Mouse (Mus musculus) embryonic facial prominence, embryonic 14.5 days (tissue): ENCODE data around the gene Rasa3. TPM values are rescaled to one million over a fixed set of nuclear protein-coding genes. Genes with fewer than 3 reads are reported as not detected.

Experiments
- ATAC-seq: fragments of 200-750 bp; cut with Nextera tagmentation; 2 replicates; pipeline ENCODE4 v1.8.0; 2017; ENCODE audit warnings: low read depth, moderate number of reproducible peaks, moderate TSS enrichment
- DNase-seq: peaks from one replicate; pipeline ENCODE4 v3.0.0-alpha.2; 2015; ENCODE audit warnings: low spot score
- H3K27ac ChIP-seq: fragments of 300-500 bp; sonication (generic); replicated peaks from 2 replicates; pipeline ENCODE4 v1.5.1; 2014; ENCODE audit warnings: low read depth, mild to moderate bottlenecking, low read length, moderate library complexity
- H3K27me3 ChIP-seq: fragments of 300-500 bp; sonication (generic); replicated peaks from 2 replicates; pipeline ENCODE4 v1.6.1; 2014; ENCODE audit warnings: low read length; ENCODE audit not compliant: control insufficient read depth, insufficient read depth
- H3K36me3 ChIP-seq: fragments of 300-500 bp; sonication (generic); 2 replicates; pipeline ENCODE4 v1.6.1; 2014; ENCODE audit warnings: low read length, mixed read lengths; ENCODE audit not compliant: control insufficient read depth, insufficient read depth
- H3K4me1 ChIP-seq: fragments of 300-500 bp; sonication (generic); 2 replicates; pipeline ENCODE4 v1.6.1; 2014; ENCODE audit warnings: antibody characterized with exemption, low read length; ENCODE audit not compliant: control insufficient read depth, insufficient read depth
- H3K4me2 ChIP-seq: fragments of 300-500 bp; sonication (generic); 2 replicates; pipeline ENCODE4 v1.6.1; 2014; ENCODE audit warnings: low read depth, mild to moderate bottlenecking, low read length, moderate library complexity, mixed read lengths
- H3K4me3 ChIP-seq: fragments of 300-500 bp; sonication (generic); 2 replicates; pipeline ENCODE4 v1.5.1; 2014; ENCODE audit warnings: low read depth, mild to moderate bottlenecking, low read length
- H3K9ac ChIP-seq: fragments of 300-500 bp; sonication (generic); 2 replicates; pipeline ENCODE4 v1.6.1; 2014; ENCODE audit warnings: low read depth, mild to moderate bottlenecking, low read length, moderate library complexity, mixed read lengths
- H3K9me3 ChIP-seq: fragments of 300-500 bp; sonication (generic); 2 replicates; pipeline ENCODE4 v1.6.1; 2016; ENCODE audit warnings: low read length; ENCODE audit not compliant: control insufficient read depth
- WGBS: fragments of 180-500 bp; shearing (Covaris S2); extraction: QIAGEN DNeasy Blood & Tissue Kit; methylation state at CpG from one replicate; pipeline ENCODE4 v1.1.7; 2014; 5-methylcytosine and 5-hydroxymethylcytosine counted together
- polyA plus RNA-seq: library from polyadenylated mRNA; unstranded; fragments of >200 nt; fragmentation: Nextera tagmentation; extraction: Ambion mirVana; gene quantifications from 2 replicates; pipeline ENCODE4 v1.2.1, GENCODE M21; 2014

Gene Rasa3
- polyA plus RNA-seq, 1 experiment from 2014 or later = 39.4 TPM

GRCm38 (mm10) chr8:13668367-13668766, 9.0 kb downstream of the Rasa3 start:
- no peak overlapping the region for H3K4me2 ChIP-seq
- ATAC-seq = peak; percentile 90
- peak; percentile 85 for DNase-seq

DNA sequence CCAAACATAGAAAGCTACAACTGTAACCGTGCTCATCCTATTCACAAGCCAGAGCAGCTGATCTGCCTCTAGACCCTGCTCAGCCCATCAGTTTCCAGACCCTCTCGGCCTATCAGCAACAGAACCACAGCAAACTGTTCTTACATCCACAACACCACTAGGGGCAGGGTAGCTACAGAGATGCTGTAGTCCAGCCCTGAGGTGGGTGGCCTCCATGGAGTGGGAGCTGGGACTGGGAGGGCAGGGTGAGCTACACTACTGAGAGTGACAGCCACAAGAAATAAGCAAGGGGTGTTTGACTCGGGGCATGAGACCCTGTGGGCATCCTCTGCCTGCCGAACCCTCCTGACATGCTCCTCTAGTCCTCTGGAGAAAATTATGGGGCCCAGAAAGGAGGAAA, 9.5 kb downstream of the Rasa3 start:
- WGBS = 42% methylated on average over 4 of the region's 4 CpGs
- ATAC-seq (peak; percentile 64), DNase-seq (peak; percentile 56)
- Histone ChIP-seq H3K27me3 (no peaks in the 10 kb centered on the region), H3K4me1 (peaks cover 26% of the 10 kb centered on the region), H3K36me3 (no peaks in the 10 kb centered on the region), H3K9ac (0 out of 2 replicates have a peak overlapping the region, but pooled peaks have one; percentile 20), H3K4me3 (no peak overlapping the region), H3K27ac (peak overlapping the region; percentile 81), H3K4me2 (no peak overlapping the region), H3K9me3 (no peaks in the 10 kb centered on the region)

More at GRCm38 (mm10) chr8:13668367-13668766, 9.0 kb downstream of the Rasa3 start:
- no peaks in the 10 kb centered on the region for H3K9me3 ChIP-seq
- H3K27me3 ChIP-seq = no peaks in the 10 kb centered on the region
- H3K9ac ChIP-seq = no peak overlapping the region
- H3K4me3 ChIP-seq = no peak overlapping the region
- peak overlapping the region; percentile 81 for H3K27ac ChIP-seq
- WGBS = 34% methylated on average over 10 of the region's 10 CpGs
- H3K4me1 ChIP-seq = peaks cover 26% of the 10 kb centered on the region
- H3K36me3 ChIP-seq = no peaks in the 10 kb centered on the region

GRCm38 (mm10) chr8:13665944-13666343, 11.5 kb downstream of the Rasa3 start:
- Histone ChIP-seq H3K4me2 (no peak overlapping the region), H3K36me3 (no peaks in the 10 kb centered on the region), H3K27ac (no peak overlapping the region), H3K9me3 (no peaks in the 10 kb centered on the region), H3K4me1 (peaks cover 26% of the 10 kb centered on the region), H3K4me3 (no peak overlapping the region), H3K9ac (no peak overlapping the region), H3K27me3 (no peaks in the 10 kb centered on the region)
- no peak for ATAC-seq
- 63% methylated on average over 8 of the region's 8 CpGs for WGBS
- DNase-seq = no peak

GRCm38 (mm10) chr8:13665538-13665937, 11.9 kb downstream of the Rasa3 start:
- Histone ChIP-seq H3K27ac (no peak overlapping the region), H3K9me3 (no peaks in the 10 kb centered on the region), H3K27me3 (no peaks in the 10 kb centered on the region), H3K4me3 (no peak overlapping the region), H3K4me1 (peaks cover 26% of the 10 kb centered on the region), H3K36me3 (no peaks in the 10 kb centered on the region), H3K9ac (no peak overlapping the region), H3K4me2 (no peak overlapping the region)
- ATAC-seq (no peak), DNase-seq (no peak)
- 83% methylated on average over 4 of the region's 4 CpGs for WGBS

DNA sequence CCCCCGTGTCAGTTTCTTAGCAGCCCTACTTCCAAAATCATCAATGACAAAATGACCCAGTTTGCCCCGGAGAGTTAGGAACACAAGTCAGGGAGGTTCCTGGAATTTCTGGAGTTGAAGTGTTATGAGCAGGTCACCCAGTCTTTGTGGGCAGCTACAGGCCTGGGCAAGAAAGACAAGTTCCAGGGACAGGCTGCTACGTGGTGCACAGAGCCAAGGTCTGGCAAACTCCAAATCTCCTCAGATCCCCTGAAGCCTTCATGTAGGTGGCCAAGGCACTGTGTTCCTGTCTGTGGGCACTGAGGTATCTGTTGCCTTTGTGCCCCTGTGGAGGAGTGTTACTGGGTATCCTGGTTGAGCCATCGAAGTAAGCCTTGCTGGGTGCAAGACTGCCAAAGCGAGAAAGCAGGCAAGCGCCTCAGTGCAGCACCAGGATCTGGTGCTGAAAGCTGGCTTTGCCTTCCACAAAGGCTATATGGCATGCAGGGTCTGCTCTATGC, 12.6 kb downstream of the Rasa3 start:
- no peak overlapping the region for H3K27ac ChIP-seq
- no peak for ATAC-seq
- H3K36me3 ChIP-seq = no peaks in the 10 kb centered on the region
- H3K9me3 ChIP-seq = no peaks in the 10 kb centered on the region
- H3K4me2 ChIP-seq = no peak overlapping the region
- H3K4me1 ChIP-seq = peaks cover 20% of the 10 kb centered on the region
- no peak overlapping the region for H3K9ac ChIP-seq
- WGBS = 79% methylated on average over 6 of the region's 6 CpGs
- H3K4me3 ChIP-seq = no peak overlapping the region
- no peak for DNase-seq
- no peaks in the 10 kb centered on the region for H3K27me3 ChIP-seq

DNA sequence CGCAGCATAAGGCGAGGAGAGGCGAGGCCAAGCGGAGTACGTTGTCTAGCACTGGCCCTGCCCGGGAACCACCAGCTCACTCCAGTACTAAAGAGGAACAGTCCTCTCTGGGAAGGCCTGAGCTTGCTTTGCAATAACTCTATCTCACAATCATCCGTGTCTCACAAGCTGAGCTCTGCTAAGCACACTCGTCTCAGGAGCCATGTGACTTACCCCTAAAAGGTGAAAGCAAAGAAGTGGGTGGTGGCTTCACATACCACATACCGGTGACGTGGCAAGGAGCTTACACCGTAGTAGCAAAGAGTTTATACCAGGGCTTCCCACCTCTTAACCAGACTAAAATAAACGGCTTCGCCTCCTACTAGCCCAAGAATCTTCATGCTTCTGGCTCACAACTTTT, 17.1 kb downstream of the Rasa3 start:
- Histone ChIP-seq H3K4me3 (no peak overlapping the region), H3K9ac (no peak overlapping the region), H3K27me3 (no peaks in the 10 kb centered on the region), H3K36me3 (no peaks in the 10 kb centered on the region), H3K4me2 (no peak overlapping the region), H3K4me1 (no peaks in the 10 kb centered on the region), H3K9me3 (no peaks in the 10 kb centered on the region), H3K27ac (no peak overlapping the region)
- 88% methylated on average over 13 of the region's 13 CpGs for WGBS
- ATAC-seq (no peak), DNase-seq (no peak)

- Histone ChIP-seq H3K27me3 (no peaks in the 10 kb centered on the region), H3K36me3 (no peaks in the 10 kb centered on the region), H3K9me3 (no peaks in the 10 kb centered on the region), H3K4me1 (peaks cover 4% of the 10 kb centered on the region; the same call in 1 of the 2 replicates), H3K27ac (no peak overlapping the region), H3K4me3 (no peak overlapping the region), H3K9ac (no peak overlapping the region), H3K4me2 (no peak overlapping the region)
- DNase-seq = no peak
- no peak for ATAC-seq
- WGBS = 61% methylated on average over 12 of the region's 12 CpGs
Measured at GRCm38 (mm10) chr8:13657479-13657878, 19.9 kb downstream of the Rasa3 start.

DNA sequence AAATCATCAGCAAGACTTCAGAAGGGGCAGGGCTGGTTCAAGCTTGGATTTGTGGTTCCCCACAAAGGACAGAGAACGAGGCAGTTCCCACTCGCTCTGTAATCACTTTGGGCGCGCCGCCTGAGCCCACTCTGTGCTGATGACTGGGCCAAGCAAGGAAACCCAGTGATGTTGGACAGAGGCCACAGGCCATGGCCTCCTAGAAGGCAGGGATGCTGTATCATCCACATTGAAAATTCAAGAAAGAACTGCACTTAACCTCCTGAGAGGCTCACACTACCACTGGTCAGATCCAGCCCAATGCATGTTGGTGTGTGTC, 22.4 kb downstream of the Rasa3 start:
- DNase-seq = peak; percentile 68
- Histone ChIP-seq H3K4me3 (no peak overlapping the region), H3K27me3 (no peaks in the 10 kb centered on the region), H3K27ac (no peak overlapping the region), H3K9ac (no peak overlapping the region), H3K9me3 (no peaks in the 10 kb centered on the region), H3K36me3 (no peaks in the 10 kb centered on the region), H3K4me2 (no peak overlapping the region), H3K4me1 (peaks cover 6% of the 10 kb centered on the region; the same call in 1 of the 2 replicates)
- ATAC-seq = peak; percentile 84; the same call in 1 of the 2 replicates
- 84% methylated on average over 5 of the region's 5 CpGs for WGBS

- Histone ChIP-seq H3K9ac (no peak overlapping the region), H3K36me3 (no peaks in the 10 kb centered on the region), H3K4me2 (peak overlapping the region; percentile 19; the same call in 1 of the 2 replicates), H3K27me3 (no peaks in the 10 kb centered on the region), H3K4me3 (no peak overlapping the region), H3K4me1 (peaks cover 6% of the 10 kb centered on the region; the same call in 1 of the 2 replicates), H3K27ac (peak overlapping the region; percentile 55), H3K9me3 (no peaks in the 10 kb centered on the region)
- DNase-seq (no peak), ATAC-seq (peak; percentile 39; the same call in 1 of the 2 replicates)
- WGBS = 69% methylated on average over 11 of the region's 11 CpGs
Measured at GRCm38 (mm10) chr8:13654350-13655032, 22.9 kb downstream of the Rasa3 start.
